Mouse (Mus musculus): ENCODE results near the gene Pltp. TPM values are rescaled to one million over a fixed set of nuclear protein-coding genes. Genes with fewer than 3 reads are reported as not detected.

Pltp gene
- total and polyA plus RNA-seq, 3 experiments: 0.85 to 5.5 (median 0.94) TPM

DNA sequence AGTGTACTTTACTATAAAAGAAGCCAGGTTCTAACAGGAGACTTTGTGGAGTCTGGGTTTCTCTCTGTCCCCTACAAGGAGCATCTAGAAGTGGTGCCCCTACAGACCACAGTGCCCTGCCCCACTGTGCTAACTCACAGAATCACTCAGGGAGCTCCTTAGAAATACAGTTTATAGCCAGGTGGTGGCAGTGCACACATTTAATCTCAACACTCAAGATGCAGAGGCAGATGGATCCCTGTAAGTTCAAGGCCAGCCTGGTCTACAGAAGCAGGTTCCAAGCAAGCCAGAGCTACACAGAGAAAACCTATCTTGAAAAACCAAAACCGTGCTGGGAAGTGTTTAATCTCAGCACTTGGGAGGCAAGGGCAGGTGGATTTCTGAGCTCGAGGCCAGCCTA, 63.7 kb downstream of the Pltp start:
- H3K27me3 ChIP-seq (replicated peaks): no peaks in the 10 kb centered on the region
- H3K9me3 ChIP-seq (replicated peaks; ENCODE audit: low read length): no peaks in the 10 kb centered on the region
- in situ Hi-C loops (cut with MboI; ENCODE audit: low pct_ligation_motif_present, low pct_unique_long_range_greater_than_20kb, low sequenced_read_pairs): no loop called here
- no peak overlapping the region for H3K9ac ChIP-seq (ENCODE audit: insufficient read depth, low read depth)
- no peaks in the 10 kb centered on the region for H3K79me2 ChIP-seq (replicated peaks; ENCODE audit: control insufficient read depth, extremely low read depth, insufficient read depth, poor library complexity, severe bottlenecking)
- H3K4me3 ChIP-seq (replicated peaks in 1 of 3; ENCODE audit: low read depth in 2 of 3, low read length in 2 of 3, poor library complexity in 1 of 3): no peak overlapping the region
- peaks cover 52 to 82% of the 10 kb centered on the region in 2 experiments for H3K36me3 ChIP-seq (replicated peaks in 1 of 2; ENCODE audit: control insufficient read depth in 1 of 2, insufficient read depth in 1 of 2, low read length in 1 of 2)
- H3K4me2 ChIP-seq (ENCODE audit: insufficient read depth, low read depth, poor library complexity, severe bottlenecking): no peak overlapping the region
- H3K27ac ChIP-seq (ENCODE audit: insufficient read depth, low read depth): no peak overlapping the region
- DNase-seq (ENCODE audit: extremely low read depth): no peak
- dilution Hi-C loops (cut with MboI; ENCODE audit: extremely low pct_ligation_motif_present, extremely low pct_unique_long_range_greater_than_20kb, low sequenced_read_pairs): no loop called here
- H3K4me1 ChIP-seq (ENCODE audit: control insufficient read depth in 1 of 2, insufficient read depth in 2 of 2): peaks cover 0 to 6% of the 10 kb centered on the region in 2 experiments; a peak in 2 of 4 replicates
- TF ChIP-seq BHLHE40 (IDR thresholded peaks at IDR 0.05; ENCODE audit: low read depth, low read length) (no peak), CTCF (conservative IDR thresholded peaks at IDR 0.05 in 1 of 2, IDR thresholded peaks at IDR 0.05 in 1 of 2; ENCODE audit: low read depth in 2 of 2, low read length in 2 of 2) (peak in 1 of 2 experiments; percentile 52; a peak in 2 of 4 replicates), RAD21 (IDR thresholded peaks at IDR 0.05; ENCODE audit: low read depth, low read length) (no peak; the same call in none of the 2 replicates)

DNA sequence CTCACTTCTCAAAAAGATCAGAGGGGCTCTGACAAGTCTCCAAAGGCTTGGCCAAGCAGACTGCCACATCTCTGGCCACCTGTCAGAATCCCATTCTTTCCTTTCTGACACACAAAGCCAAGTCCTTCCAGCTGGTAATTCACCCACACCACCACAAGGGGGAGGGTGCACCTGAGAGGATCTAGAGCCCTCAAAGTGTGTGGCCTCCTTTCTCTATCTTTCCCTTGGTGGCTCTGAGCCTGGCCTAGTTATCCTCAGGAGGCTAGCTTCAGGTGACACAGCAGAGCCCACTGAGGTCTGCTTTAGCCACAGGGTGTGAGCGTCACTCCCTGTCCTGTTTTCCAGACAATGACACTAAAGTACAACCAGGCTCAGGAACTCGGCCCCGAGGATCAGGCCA, 64.3 kb downstream of the Pltp start:
- H3K4me3 ChIP-seq (replicated peaks in 1 of 3; ENCODE audit: low read depth in 2 of 3, low read length in 2 of 3, poor library complexity in 1 of 3): no peak overlapping the region
- in situ Hi-C loops (cut with MboI; ENCODE audit: low pct_ligation_motif_present, low pct_unique_long_range_greater_than_20kb, low sequenced_read_pairs): no loop called here
- no peak overlapping the region for H3K27ac ChIP-seq (ENCODE audit: insufficient read depth, low read depth)
- peak; percentile 62 for DNase-seq (ENCODE audit: extremely low read depth)
- TF ChIP-seq JUN (IDR thresholded peaks at IDR 0.05; ENCODE audit: insufficient read depth, low read depth, low read length): no peak
- peak; percentile 73 for TF ChIP-seq CTCF (conservative IDR thresholded peaks at IDR 0.05 in 1 of 2, IDR thresholded peaks at IDR 0.05 in 1 of 2; ENCODE audit: low read depth in 2 of 2, low read length in 2 of 2)
- TF ChIP-seq SMC3 (IDR thresholded peaks at IDR 0.05; ENCODE audit: low read depth, low read length): peak; percentile 37
- peaks cover 0 to 6% of the 10 kb centered on the region in 2 experiments; a peak in 2 of 4 replicates for H3K4me1 ChIP-seq (ENCODE audit: control insufficient read depth in 1 of 2, insufficient read depth in 2 of 2)
- H3K27me3 ChIP-seq (replicated peaks): no peaks in the 10 kb centered on the region
- H3K4me2 ChIP-seq (ENCODE audit: insufficient read depth, low read depth, poor library complexity, severe bottlenecking): no peak overlapping the region
- no peak overlapping the region for H3K9ac ChIP-seq (ENCODE audit: insufficient read depth, low read depth)
- no peaks in the 10 kb centered on the region for H3K9me3 ChIP-seq (replicated peaks; ENCODE audit: low read length)
- no peaks in the 10 kb centered on the region for H3K79me2 ChIP-seq (replicated peaks; ENCODE audit: control insufficient read depth, extremely low read depth, insufficient read depth, poor library complexity, severe bottlenecking)
- dilution Hi-C loops (cut with MboI; ENCODE audit: extremely low pct_ligation_motif_present, extremely low pct_unique_long_range_greater_than_20kb, low sequenced_read_pairs): no loop called here
- H3K36me3 ChIP-seq (replicated peaks in 1 of 2; ENCODE audit: control insufficient read depth in 1 of 2, insufficient read depth in 1 of 2, low read length in 1 of 2): peaks cover 52 to 87% of the 10 kb centered on the region in 2 experiments

- no peak overlapping the region for H3K9ac ChIP-seq (ENCODE audit: insufficient read depth, low read depth)
- H3K4me3 ChIP-seq (replicated peaks in 1 of 3; ENCODE audit: low read depth in 2 of 3, low read length in 2 of 3, poor library complexity in 1 of 3): no peak overlapping the region
- H3K4me2 ChIP-seq (ENCODE audit: insufficient read depth, low read depth, poor library complexity, severe bottlenecking): no peak overlapping the region
- dilution Hi-C loops (cut with MboI; ENCODE audit: extremely low pct_ligation_motif_present, extremely low pct_unique_long_range_greater_than_20kb, low sequenced_read_pairs) (no loop called here), in situ Hi-C loops (cut with MboI; ENCODE audit: low pct_ligation_motif_present, low pct_unique_long_range_greater_than_20kb, low sequenced_read_pairs) (no loop called here)
- no peak for TF ChIP-seq KAT2A (IDR thresholded peaks at IDR 0.05; ENCODE audit: insufficient replicate concordance, low read length)
- no peak for TF ChIP-seq CHD1 (IDR thresholded peaks at IDR 0.05; ENCODE audit: low read depth, low read length)
- no peak for TF ChIP-seq SIN3A (IDR thresholded peaks at IDR 0.05; ENCODE audit: low read length)
- TF ChIP-seq EP300 (IDR thresholded peaks at IDR 0.05; ENCODE audit: low read length): no peak
- TF ChIP-seq USF1 (IDR thresholded peaks at IDR 0.05; ENCODE audit: low read depth, low read length): no peak
- no peak for TF ChIP-seq BHLHE40 (IDR thresholded peaks at IDR 0.05; ENCODE audit: low read depth, low read length)
- TF ChIP-seq MEF2A (IDR thresholded peaks at IDR 0.05; ENCODE audit: borderline replicate concordance, low read depth, low read length): no peak
- no peak for TF ChIP-seq PAX5 (IDR thresholded peaks at IDR 0.05; ENCODE audit: low read length)
- no peak for DNase-seq (ENCODE audit: extremely low read depth)
- H3K36me3 ChIP-seq (replicated peaks in 1 of 2; ENCODE audit: control insufficient read depth in 1 of 2, insufficient read depth in 1 of 2, low read length in 1 of 2): peaks cover 48 to 84% of the 10 kb centered on the region in 2 experiments
- H3K27ac ChIP-seq (ENCODE audit: insufficient read depth, low read depth): no peak overlapping the region
- H3K9me3 ChIP-seq (replicated peaks; ENCODE audit: low read length): no peaks in the 10 kb centered on the region
- H3K4me1 ChIP-seq (ENCODE audit: control insufficient read depth in 1 of 2, insufficient read depth in 2 of 2): peaks cover 0 to 6% of the 10 kb centered on the region in 2 experiments; a peak in 2 of 4 replicates
- H3K79me2 ChIP-seq (replicated peaks; ENCODE audit: control insufficient read depth, extremely low read depth, insufficient read depth, poor library complexity, severe bottlenecking): no peaks in the 10 kb centered on the region
- H3K27me3 ChIP-seq (replicated peaks): no peaks in the 10 kb centered on the region
These were observed 64.9 kb downstream of the Pltp start for GRCm38 (mm10) chr2:164792400-164793190.
